Mouse (Mus musculus): ENCODE results near the gene Wdr81.

DNA sequence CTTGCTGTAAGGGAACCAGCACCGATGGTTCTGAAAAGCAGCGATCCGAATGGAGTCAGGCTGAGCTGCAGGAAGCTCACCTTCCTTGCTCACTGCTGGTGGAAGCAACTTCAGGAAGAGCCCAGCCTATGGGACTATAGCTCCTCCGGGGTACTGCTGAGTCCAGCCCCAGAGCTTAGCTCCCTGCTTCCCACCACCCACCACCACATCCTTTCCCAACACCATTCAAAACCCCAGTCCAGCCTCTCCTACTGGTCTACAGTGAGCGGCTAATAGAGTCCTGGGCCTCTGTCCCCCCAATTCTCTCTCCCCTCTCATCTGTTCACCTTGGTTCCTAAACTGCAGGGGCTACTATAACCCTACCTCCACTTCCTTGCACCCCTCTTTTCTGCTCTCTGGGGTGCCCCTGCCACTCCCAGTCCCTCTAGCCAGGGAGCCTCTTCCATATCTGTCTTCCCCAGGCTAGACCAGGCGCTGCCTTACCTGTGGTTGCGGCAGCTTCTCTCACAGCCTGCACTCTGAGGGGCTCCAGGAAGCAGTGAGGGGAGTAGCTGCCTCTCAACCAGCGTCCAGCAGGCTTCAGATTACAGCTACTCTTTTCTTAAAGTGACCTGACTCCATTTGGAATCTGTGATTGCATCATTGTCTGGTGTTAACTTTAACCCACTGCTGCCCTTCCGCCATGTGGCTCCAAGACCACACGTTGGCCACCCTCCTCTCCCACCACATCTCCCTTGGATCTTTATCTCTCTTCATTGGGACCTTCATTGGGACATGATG is 32.3 kb downstream of the Wdr81 start, which contains the start of gene Serpinf1:
- TF ChIP-seq CTCF (IDR thresholded peaks at IDR 0.05; ENCODE audit: extremely low read depth, insufficient read depth, low read length) (no peak), POLR2A (IDR thresholded peaks at IDR 0.05; ENCODE audit: extremely low read depth, insufficient read depth, low read length) (no peak)

Measured in cortical plate, adult 2 months (tissue).